Mouse (Mus musculus) lung, adult 2 months (tissue): ENCODE data around the gene Hmga1b.

Experiments
- CTCF ChIP-seq: fragments of 200-500 bp; IDR thresholded peaks from 2 replicates; pipeline ENCODE4 v1.5.1; 2011; ENCODE audit warnings: mild to moderate bottlenecking, low read length, control low read depth; ENCODE audit not compliant: insufficient read depth
- POLR2A ChIP-seq: fragments of 200-500 bp; IDR thresholded peaks from 2 replicates; pipeline ENCODE4 v1.6.1; 2011; ENCODE audit warnings: low read depth, mild to moderate bottlenecking, control low read depth, low read length, borderline replicate concordance; ENCODE audit errors: extremely low read depth

DNA sequence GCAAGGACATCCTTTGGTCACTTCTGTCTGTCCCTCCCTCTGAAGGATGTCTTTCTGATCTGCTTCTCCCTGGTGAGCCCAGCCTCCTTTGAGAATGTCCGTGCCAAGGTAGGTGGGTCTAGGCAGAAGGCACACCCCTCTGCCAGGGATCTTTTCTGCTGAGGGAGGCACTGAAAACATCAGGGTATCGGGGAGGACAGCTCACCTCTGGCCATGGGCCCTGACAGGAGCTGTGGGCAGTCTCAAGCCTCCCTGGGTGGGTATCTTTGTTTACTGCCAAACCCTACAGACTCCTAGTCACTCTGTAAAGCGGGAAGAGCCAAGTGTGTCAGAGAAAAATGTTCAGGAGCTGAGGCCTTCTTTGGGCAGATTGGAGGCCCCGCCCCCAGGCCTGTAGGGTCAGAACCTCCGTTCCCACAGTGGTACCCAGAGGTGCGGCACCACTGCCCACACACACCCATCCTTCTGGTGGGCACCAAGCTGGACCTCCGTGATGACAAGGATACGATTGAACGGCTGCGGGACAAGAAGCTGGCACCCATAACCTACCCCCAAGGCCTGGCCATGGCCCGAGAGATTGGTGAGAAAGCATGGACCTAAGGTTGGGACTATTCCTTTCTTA, 39.7 kb upstream of the Hmga1b start:
- no peak for TF ChIP-seq CTCF
- TF ChIP-seq POLR2A, result peak; percentile 4; the same call in 1 of the 2 replicates
